Mouse (Mus musculus) small intestine, adult 2 months (tissue): Measurements from ENCODE around the gene Med24.

Experiments used
- CTCF ChIP-seq: fragments of 200-500 bp; IDR thresholded peaks from 2 replicates; pipeline ENCODE4 v1.5.1; 2012; ENCODE audit warnings: low read depth, mild to moderate bottlenecking, control low read depth, inconsistent platforms, low read length, moderate library complexity, mixed read lengths; ENCODE audit not compliant: insufficient replicate concordance, insufficient read length; ENCODE audit errors: extremely low read depth
- POLR2A ChIP-seq: fragments of 200-500 bp; IDR thresholded peaks from 2 replicates; pipeline ENCODE4 v1.6.1; 2012; ENCODE audit warnings: low read depth, mild to moderate bottlenecking, control low read depth, inconsistent platforms, low read length, moderate library complexity

DNA sequence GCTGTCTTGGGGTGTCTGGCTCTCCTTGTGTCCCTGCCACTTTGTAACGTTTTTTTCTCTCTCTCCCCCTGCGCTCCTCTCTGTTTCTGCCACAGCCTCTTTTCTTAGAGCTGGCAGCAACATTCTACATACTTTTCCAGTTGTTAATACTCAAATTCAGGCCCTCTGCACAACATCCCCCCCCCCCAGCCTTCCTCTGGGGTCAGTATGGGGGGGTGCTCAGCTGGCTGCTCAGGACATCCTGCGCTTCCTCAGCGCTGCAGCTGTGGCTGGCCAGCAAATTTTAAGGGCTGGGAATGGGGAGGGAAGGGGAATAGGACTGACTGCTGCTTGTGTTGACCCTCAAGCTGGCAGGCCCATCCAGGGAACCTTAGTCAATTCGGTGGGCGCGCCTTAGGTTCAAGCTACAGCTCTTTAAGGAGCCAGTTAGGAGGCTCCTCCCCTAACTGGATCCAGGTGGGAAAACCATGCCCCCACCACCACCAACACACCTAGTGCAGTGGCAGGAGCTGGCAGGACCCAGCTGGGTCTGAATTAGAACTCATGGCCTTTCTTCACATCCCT is 15.3 kb upstream of the Med24 start:
- TF ChIP-seq CTCF = no peak
- TF ChIP-seq POLR2A = no peak
